Mouse (Mus musculus) liver, embryonic 16.5 days (tissue): ENCODE results near the gene Olfr1480. TPM values are rescaled to one million over a fixed set of nuclear protein-coding genes. Genes with fewer than 3 reads are reported as not detected.

Experiments used
- ATAC-seq: fragments of 200-750 bp; cut with Nextera tagmentation; 2 replicates; pipeline ENCODE4 v1.8.0; 2017; ENCODE audit warnings: low read depth, mild to moderate bottlenecking, moderate number of reproducible peaks, moderate library complexity
- H3K27ac ChIP-seq: fragments of 300-500 bp; sonication (generic); 2 replicates; pipeline ENCODE4 v1.5.1; 2014; ENCODE audit warnings: mild to moderate bottlenecking, low read length
- H3K27me3 ChIP-seq: fragments of 300-500 bp; sonication (generic); 2 replicates; pipeline ENCODE4 v1.6.1; 2014; ENCODE audit warnings: low read depth, low read length, mixed read lengths; ENCODE audit not compliant: control insufficient read depth, insufficient read depth
- H3K36me3 ChIP-seq: fragments of 300-500 bp; sonication (generic); 2 replicates; pipeline ENCODE4 v1.6.1; 2014; ENCODE audit warnings: mild to moderate bottlenecking; ENCODE audit not compliant: control insufficient read depth, insufficient read depth
- H3K4me1 ChIP-seq: fragments of 300-500 bp; sonication (generic); 2 replicates; pipeline ENCODE4 v1.6.1; 2014; ENCODE audit warnings: low read depth, low read length, mixed read lengths; ENCODE audit not compliant: control insufficient read depth
- H3K4me2 ChIP-seq: fragments of 300-500 bp; sonication (generic); 2 replicates; pipeline ENCODE4 v1.6.1; 2014; ENCODE audit warnings: low read depth, low read length, mixed read lengths
- H3K4me3 ChIP-seq: fragments of 300-500 bp; sonication (generic); 2 replicates; pipeline ENCODE4 v1.5.1; 2014; ENCODE audit warnings: low read depth, mild to moderate bottlenecking, low read length
- H3K9ac ChIP-seq: fragments of 300-500 bp; sonication (generic); 2 replicates; pipeline ENCODE4 v1.6.1; 2014; ENCODE audit warnings: low read depth, low read length
- H3K9me3 ChIP-seq: fragments of 300-500 bp; sonication (generic); replicated peaks from 2 replicates; pipeline ENCODE4 v1.6.1; 2016; ENCODE audit warnings: low read length; ENCODE audit not compliant: control insufficient read depth
- WGBS: fragments of 180-500 bp; shearing (Covaris S2); extraction: QIAGEN DNeasy Blood & Tissue Kit; methylation state at CpG from one replicate; pipeline ENCODE4 v1.1.7; 2014; ENCODE audit not compliant: insufficient replicate concordance; 5-methylcytosine and 5-hydroxymethylcytosine counted together
- polyA plus RNA-seq: library from polyadenylated mRNA; unstranded; fragments of >200 nt; fragmentation: Nextera tagmentation; extraction: Ambion mirVana; gene quantifications from 2 replicates; pipeline ENCODE4 v1.2.1, GENCODE M21; 2015

The Olfr1480 gene
- polyA plus RNA-seq, result not detected in 2 replicates

- Histone ChIP-seq H3K4me1 (no peaks in the 10 kb centered on the region), H3K36me3 (no peaks in the 10 kb centered on the region), H3K27ac (no peak within 1 kb of the TSS), H3K27me3 (no peaks in the 10 kb centered on the region), H3K4me2 (no peak within 1 kb of the TSS), H3K9ac (no peak within 1 kb of the TSS), H3K4me3 (no peak within 1 kb of the TSS), H3K9me3 (no peaks in the 10 kb centered on the region)
- 54% methylated on average over 2 of the region's 2 CpGs for WGBS
- ATAC-seq, result no peak
Observed at GRCm38 (mm10) chr19:13527613-13528012, at the start of gene Olfr1480. TSS of gene Olfr1480 (plus strand) at chr19:13527913.

GRCm38 (mm10) chr19:13480096-13480495 is 47.6 kb upstream of the Olfr1480 start, which contains the start of gene Olfr1475:
TSS of gene Olfr1475 (minus strand) at chr19:13480196.
- no peaks in the 10 kb centered on the region for H3K36me3 ChIP-seq
- H3K9ac ChIP-seq, result no peak within 1 kb of the TSS
- H3K4me2 ChIP-seq, result no peak within 1 kb of the TSS
- no peak for ATAC-seq
- no peaks in the 10 kb centered on the region for H3K4me1 ChIP-seq
- H3K4me3 ChIP-seq, result no peak within 1 kb of the TSS
- H3K9me3 ChIP-seq, result no peaks in the 10 kb centered on the region
- H3K27me3 ChIP-seq, result no peaks in the 10 kb centered on the region
- no peak within 1 kb of the TSS for H3K27ac ChIP-seq

- 47% methylated on average over 3 of the region's 3 CpGs for WGBS
- Histone ChIP-seq H3K9me3 (no peaks in the 10 kb centered on the region), H3K4me3 (no peak within 1 kb of the TSS), H3K9ac (no peak within 1 kb of the TSS), H3K36me3 (no peaks in the 10 kb centered on the region), H3K4me2 (no peak within 1 kb of the TSS), H3K27me3 (no peaks in the 10 kb centered on the region), H3K27ac (no peak within 1 kb of the TSS), H3K4me1 (no peaks in the 10 kb centered on the region)
- ATAC-seq, result no peak
Observed at GRCm38 (mm10) chr19:13500246-13500645, 27.5 kb upstream of the Olfr1480 start, which contains the start of gene Olfr1477. TSS of gene Olfr1477 (plus strand) at chr19:13500546.

Other genes with a start within 250 kb of the Olfr1480 start
- not detected in 2 replicates for gene Olfr1465, start 212.4 kb upstream of the Olfr1480 start, polyA plus RNA-seq
- gene Olfr1466, start 189.1 kb upstream of the Olfr1480 start, polyA plus RNA-seq, result not detected in 2 replicates
- not detected in 2 replicates for gene Olfr1467, start 165.7 kb upstream of the Olfr1480 start, polyA plus RNA-seq
- not detected in 2 replicates for gene Olfr1469, start 120.1 kb upstream of the Olfr1480 start, polyA plus RNA-seq
- gene Olfr1471, start 84.5 kb upstream of the Olfr1480 start, polyA plus RNA-seq, result not detected in 2 replicates
- gene Olfr1472, start 71.8 kb upstream of the Olfr1480 start, polyA plus RNA-seq, result not detected in 2 replicates
- gene Olfr1474, start 58.3 kb upstream of the Olfr1480 start, polyA plus RNA-seq, result not detected in 2 replicates
- gene Olfr1475, start 47.7 kb upstream of the Olfr1480 start, polyA plus RNA-seq, result not detected in 2 replicates
- not detected in 2 replicates for gene Olfr1477, start 27.4 kb upstream of the Olfr1480 start, polyA plus RNA-seq
- not detected in 2 replicates for gene Olfr1484, start 55.6 kb downstream of the Olfr1480 start, polyA plus RNA-seq
- gene Olfr1487, start 89.5 kb downstream of the Olfr1480 start, polyA plus RNA-seq, result not detected in 2 replicates
- gene Olfr1489, start 103.7 kb downstream of the Olfr1480 start, polyA plus RNA-seq, result not detected in 2 replicates
- not detected in 2 replicates for gene Olfr1490, start 123.2 kb downstream of the Olfr1480 start, polyA plus RNA-seq
- gene Olfr1491, start 169.4 kb downstream of the Olfr1480 start, polyA plus RNA-seq, result not detected in 2 replicates
- gene Olfr1493-ps1, start 195.4 kb downstream of the Olfr1480 start, polyA plus RNA-seq, result not detected in 2 replicates
- not detected in 2 replicates for gene Olfr1494, start 211.8 kb downstream of the Olfr1480 start, polyA plus RNA-seq
- not detected in 2 replicates for gene Olfr1495, start 236.7 kb downstream of the Olfr1480 start, polyA plus RNA-seq
- gene Olfr1496, start 250.0 kb downstream of the Olfr1480 start, polyA plus RNA-seq, result not detected in 2 replicates